Mouse (Mus musculus): ENCODE measurements around the gene Osbpl3. TPM values are rescaled to one million over a fixed set of nuclear protein-coding genes. Genes with fewer than 3 reads are reported as not detected.

Osbpl3 gene
- total RNA-seq (2014; fragmentation: Nextera tagmentation) (not detected in 2 replicates), total RNA-seq (2017) (0.06 and 0.16 TPM in 2 replicates), polyA plus RNA-seq (2012) (0.02 TPM in 1 of 2 replicates, not detected in the other)

DNA sequence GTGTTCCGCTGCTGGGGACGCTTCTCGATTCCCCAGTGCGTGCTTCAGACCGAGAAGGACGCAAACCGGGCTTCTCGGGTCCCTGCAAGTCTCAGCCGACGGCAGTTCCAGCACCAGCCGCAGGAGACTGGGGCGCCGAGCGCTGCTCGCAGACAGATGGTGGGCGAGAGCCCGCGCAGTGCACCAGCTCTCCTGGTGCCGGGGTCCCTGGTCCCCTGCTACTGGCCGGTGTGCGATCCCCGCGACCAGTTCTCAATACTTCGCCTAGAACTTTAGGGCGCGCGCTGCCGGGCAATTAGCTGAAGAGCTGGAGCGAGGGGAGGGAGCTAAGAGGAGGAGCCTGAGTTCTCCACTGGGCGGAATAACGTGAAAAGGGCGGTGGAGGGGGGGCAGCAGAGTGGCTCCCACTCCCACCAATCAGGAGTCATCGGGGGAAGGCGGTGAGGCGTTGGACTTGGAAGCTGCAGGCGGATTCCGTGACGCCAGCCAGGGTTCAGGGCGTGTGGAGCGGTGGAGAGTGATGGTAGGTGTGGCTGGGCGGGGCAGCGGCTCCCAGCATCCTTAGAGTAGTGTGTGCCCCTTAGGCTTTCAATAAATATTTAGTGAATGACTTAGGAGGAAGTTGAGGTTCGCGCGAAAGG lies at the start of gene Osbpl3:
TSS of gene Osbpl3 (minus strand) at position 373 of the 641 bp plus-strand sequence.
- Histone ChIP-seq H3K27me3 (ENCODE audit: insufficient read depth, low read length) (peaks cover 32% of the 10 kb centered on the region), H3K4me1 (ENCODE audit: insufficient read depth, low read depth, low read length) (no peaks in the 10 kb centered on the region), H3K9me3 (replicated peaks) (no peaks in the 10 kb centered on the region), H3K4me3 (ENCODE audit: low read depth, low read length) (no peak within 1 kb of the TSS), H3K36me3 (replicated peaks) (no peaks in the 10 kb centered on the region)
- ATAC-seq (ENCODE audit: extremely low read depth, insufficient number of reproducible peaks, low FRiP score, poor library complexity, severe bottlenecking) (no peak), DNase-seq (ENCODE audit: low spot score) (no peak)
- TF ChIP-seq CTCF (IDR thresholded peaks at IDR 0.05; ENCODE audit: low read depth, low read length) (no peak), POLR2AphosphoS5 (IDR thresholded peaks at IDR 0.05; ENCODE audit: insufficient replicate concordance, low read depth, low read length) (no peak), GATA1 (IDR thresholded peaks at IDR 0.05; ENCODE audit: borderline replicate concordance, low read length) (no peak), TAL1 (conservative IDR thresholded peaks at IDR 0.05; ENCODE audit: low read depth, low read length) (no peak), GATA2 (IDR thresholded peaks at IDR 0.05; ENCODE audit: borderline replicate concordance, low read depth, low read length) (no peak)

DNA sequence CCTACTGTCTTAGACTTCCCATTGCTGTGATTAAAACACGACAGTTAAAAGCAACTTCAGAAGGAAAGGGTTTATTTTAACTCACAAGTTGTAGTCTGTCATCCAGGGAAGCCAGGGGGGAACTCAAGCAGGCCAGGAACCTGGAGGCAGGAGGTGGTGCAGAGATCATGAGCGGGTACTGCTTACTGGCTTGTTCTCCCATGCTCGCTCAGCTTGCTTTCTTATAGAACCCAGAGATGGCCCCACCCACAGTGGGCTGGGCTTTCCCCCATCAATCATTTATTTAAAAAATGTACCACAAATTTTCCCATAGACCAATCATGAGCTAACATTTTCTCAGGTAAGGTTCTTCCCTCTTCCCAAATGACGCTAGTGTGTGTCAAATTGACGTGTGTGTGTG lies 49.5 kb upstream of the Osbpl3 start:
- TF ChIP-seq GATA2 (IDR thresholded peaks at IDR 0.05; ENCODE audit: borderline replicate concordance, low read depth, low read length) (no peak), POLR2AphosphoS5 (IDR thresholded peaks at IDR 0.05; ENCODE audit: insufficient replicate concordance, low read depth, low read length) (no peak), GATA1 (IDR thresholded peaks at IDR 0.05; ENCODE audit: borderline replicate concordance, low read length) (no peak), CTCF (IDR thresholded peaks at IDR 0.05; ENCODE audit: low read depth, low read length) (no peak), TAL1 (conservative IDR thresholded peaks at IDR 0.05; ENCODE audit: low read depth, low read length) (no peak)
- H3K36me3 ChIP-seq (replicated peaks), result peaks cover 19% of the 10 kb centered on the region
- H3K4me1 ChIP-seq (ENCODE audit: insufficient read depth, low read depth, low read length), result peaks cover 44% of the 10 kb centered on the region
- DNase-seq (ENCODE audit: low spot score) (no peak), ATAC-seq (ENCODE audit: extremely low read depth, insufficient number of reproducible peaks, low FRiP score, poor library complexity, severe bottlenecking) (no peak)
- 0 out of 2 replicates have a peak, but pooled peaks cover 3% of the 10 kb centered on the region for H3K9me3 ChIP-seq (replicated peaks)
- H3K27me3 ChIP-seq (ENCODE audit: insufficient read depth, low read length), result peaks cover 3% of the 10 kb centered on the region
- H3K4me3 ChIP-seq (ENCODE audit: low read depth, low read length), result peak overlapping the region; percentile 67

DNA sequence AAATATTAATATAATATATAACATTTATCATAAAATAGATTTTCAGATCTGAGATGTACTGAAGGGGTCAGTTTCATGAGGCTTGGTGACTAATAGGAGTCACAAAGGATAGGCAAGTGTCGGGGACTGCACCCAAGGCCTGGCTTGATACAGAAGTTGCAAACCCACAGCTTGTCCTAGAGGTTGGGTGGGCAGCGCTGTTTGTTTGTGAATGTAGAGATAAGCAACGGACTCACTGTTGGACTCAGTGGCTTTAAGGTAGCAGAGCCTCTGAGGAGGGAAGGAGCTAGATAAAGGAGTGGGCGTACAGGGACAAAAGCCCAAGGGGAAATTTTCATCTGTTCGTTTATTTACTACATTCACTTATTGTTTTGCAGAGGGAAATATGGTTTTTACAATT lies 48.7 kb upstream of the Osbpl3 start:
- Histone ChIP-seq H3K9me3 (replicated peaks) (0 out of 2 replicates have a peak, but pooled peaks cover 3% of the 10 kb centered on the region), H3K4me1 (ENCODE audit: insufficient read depth, low read depth, low read length) (peaks cover 47% of the 10 kb centered on the region), H3K27me3 (ENCODE audit: insufficient read depth, low read length) (no peaks in the 10 kb centered on the region; the same call in 1 of the 2 replicates), H3K36me3 (replicated peaks) (peaks cover 19% of the 10 kb centered on the region), H3K4me3 (ENCODE audit: low read depth, low read length) (peak overlapping the region; percentile 67)
- DNase-seq (ENCODE audit: low spot score) (peak; percentile 31), ATAC-seq (ENCODE audit: extremely low read depth, insufficient number of reproducible peaks, low FRiP score, poor library complexity, severe bottlenecking) (0 out of 2 replicates have a peak, but pooled peaks have one; percentile 15)
- TF ChIP-seq GATA2 (IDR thresholded peaks at IDR 0.05; ENCODE audit: borderline replicate concordance, low read depth, low read length) (no peak), GATA1 (IDR thresholded peaks at IDR 0.05; ENCODE audit: borderline replicate concordance, low read length) (no peak), CTCF (IDR thresholded peaks at IDR 0.05; ENCODE audit: low read depth, low read length) (no peak), POLR2AphosphoS5 (IDR thresholded peaks at IDR 0.05; ENCODE audit: insufficient replicate concordance, low read depth, low read length) (no peak), TAL1 (conservative IDR thresholded peaks at IDR 0.05; ENCODE audit: low read depth, low read length) (no peak)

DNA sequence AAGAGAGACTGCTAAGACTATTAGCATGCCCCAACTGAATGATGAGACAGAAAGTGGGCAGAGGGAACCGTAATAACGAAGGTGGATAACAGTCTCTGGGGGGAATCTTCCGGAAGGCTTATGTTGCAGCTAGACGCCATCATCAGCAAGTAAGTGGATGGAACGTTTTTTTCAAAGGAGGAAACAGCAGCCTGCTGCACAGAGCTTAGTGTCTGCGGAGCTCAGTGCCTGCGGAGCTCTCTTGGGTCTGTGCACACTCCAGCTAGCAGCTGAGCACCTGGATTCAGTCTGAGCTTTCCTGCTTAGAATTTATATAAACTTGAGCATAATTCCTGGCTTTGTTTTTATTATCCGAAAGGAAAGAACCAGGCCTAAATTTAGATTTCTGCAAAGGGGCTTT lies 47.8 kb upstream of the Osbpl3 start:
- H3K27me3 ChIP-seq (ENCODE audit: insufficient read depth, low read length), result no peaks in the 10 kb centered on the region; the same call in 1 of the 2 replicates
- H3K9me3 ChIP-seq (replicated peaks), result 0 out of 2 replicates have a peak, but pooled peaks cover 3% of the 10 kb centered on the region
- peak overlapping the region; percentile 67 for H3K4me3 ChIP-seq (ENCODE audit: low read depth, low read length)
- no peak for ATAC-seq (ENCODE audit: extremely low read depth, insufficient number of reproducible peaks, low FRiP score, poor library complexity, severe bottlenecking)
- no peak for DNase-seq (ENCODE audit: low spot score)
- H3K36me3 ChIP-seq (replicated peaks), result peaks cover 28% of the 10 kb centered on the region
- TF ChIP-seq POLR2AphosphoS5 (IDR thresholded peaks at IDR 0.05; ENCODE audit: insufficient replicate concordance, low read depth, low read length) (no peak), GATA1 (IDR thresholded peaks at IDR 0.05; ENCODE audit: borderline replicate concordance, low read length) (no peak), CTCF (IDR thresholded peaks at IDR 0.05; ENCODE audit: low read depth, low read length) (no peak), TAL1 (conservative IDR thresholded peaks at IDR 0.05; ENCODE audit: low read depth, low read length) (no peak), GATA2 (IDR thresholded peaks at IDR 0.05; ENCODE audit: borderline replicate concordance, low read depth, low read length) (no peak)
- peaks cover 47% of the 10 kb centered on the region for H3K4me1 ChIP-seq (ENCODE audit: insufficient read depth, low read depth, low read length)

DNA sequence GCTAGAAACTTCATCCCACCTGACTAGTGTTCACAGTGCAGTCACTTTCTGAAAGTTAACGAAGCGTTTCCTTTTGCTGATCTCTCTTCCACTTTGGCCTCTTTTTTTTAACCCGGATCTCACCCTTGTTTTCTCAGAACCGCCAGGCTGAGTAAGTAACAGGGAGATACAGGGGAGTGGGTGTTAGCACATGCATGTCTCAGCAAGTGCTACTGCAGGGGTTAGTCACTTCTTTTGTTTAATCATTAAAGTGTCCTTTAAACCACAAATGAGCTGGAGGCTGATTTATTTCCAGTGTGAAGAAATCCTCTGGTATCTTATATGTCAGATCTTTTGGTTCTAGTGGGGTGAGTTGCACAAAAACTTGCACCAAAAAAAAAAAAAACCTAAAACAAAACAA lies 47.0 kb upstream of the Osbpl3 start:
- peaks cover 32% of the 10 kb centered on the region for H3K36me3 ChIP-seq (replicated peaks)
- no peaks in the 10 kb centered on the region for H3K27me3 ChIP-seq (ENCODE audit: insufficient read depth, low read length)
- no peak for DNase-seq (ENCODE audit: low spot score)
- H3K9me3 ChIP-seq (replicated peaks), result 0 out of 2 replicates have a peak, but pooled peaks cover 3% of the 10 kb centered on the region
- H3K4me1 ChIP-seq (ENCODE audit: insufficient read depth, low read depth, low read length), result peaks cover 47% of the 10 kb centered on the region
- no peak for ATAC-seq (ENCODE audit: extremely low read depth, insufficient number of reproducible peaks, low FRiP score, poor library complexity, severe bottlenecking)
- TF ChIP-seq GATA1 (IDR thresholded peaks at IDR 0.05; ENCODE audit: borderline replicate concordance, low read length) (no peak), TAL1 (conservative IDR thresholded peaks at IDR 0.05; ENCODE audit: low read depth, low read length) (no peak), POLR2AphosphoS5 (IDR thresholded peaks at IDR 0.05; ENCODE audit: insufficient replicate concordance, low read depth, low read length) (no peak), GATA2 (IDR thresholded peaks at IDR 0.05; ENCODE audit: borderline replicate concordance, low read depth, low read length) (no peak), CTCF (IDR thresholded peaks at IDR 0.05; ENCODE audit: low read depth, low read length) (no peak)
- H3K4me3 ChIP-seq (ENCODE audit: low read depth, low read length), result no peak overlapping the region; the same call in 1 of the 2 replicates

DNA sequence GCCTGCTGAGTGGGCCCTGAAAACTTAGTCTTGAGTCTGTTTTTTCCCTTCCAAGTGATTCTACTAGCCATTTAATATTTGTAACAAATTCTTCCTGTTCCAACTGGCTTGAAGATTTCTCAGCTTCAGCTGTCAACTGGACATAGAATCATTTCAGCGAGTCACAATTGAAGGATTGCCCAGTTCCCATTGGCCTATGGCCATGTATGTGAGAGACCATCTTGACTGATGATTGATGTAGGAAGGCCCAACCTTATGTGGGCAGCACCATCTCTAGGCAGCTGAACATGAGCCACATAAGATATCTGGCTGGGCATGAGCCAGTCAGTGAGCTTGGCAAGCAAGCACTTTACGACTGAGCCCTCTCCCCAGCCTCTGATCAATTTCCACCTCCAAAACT lies 42.3 kb upstream of the Osbpl3 start:
- peaks cover 35% of the 10 kb centered on the region for H3K36me3 ChIP-seq (replicated peaks)
- DNase-seq (ENCODE audit: low spot score) (no peak), ATAC-seq (ENCODE audit: extremely low read depth, insufficient number of reproducible peaks, low FRiP score, poor library complexity, severe bottlenecking) (no peak)
- peaks cover 27% of the 10 kb centered on the region for H3K4me1 ChIP-seq (ENCODE audit: insufficient read depth, low read depth, low read length)
- no peak for TF ChIP-seq TAL1 (conservative IDR thresholded peaks at IDR 0.05; ENCODE audit: low read depth, low read length)
- TF ChIP-seq GATA2 (IDR thresholded peaks at IDR 0.05; ENCODE audit: borderline replicate concordance, low read depth, low read length), result no peak
- no peak for TF ChIP-seq POLR2AphosphoS5 (IDR thresholded peaks at IDR 0.05; ENCODE audit: insufficient replicate concordance, low read depth, low read length)
- no peak for TF ChIP-seq GATA1 (IDR thresholded peaks at IDR 0.05; ENCODE audit: borderline replicate concordance, low read length)
- no peak for TF ChIP-seq CTCF (IDR thresholded peaks at IDR 0.05; ENCODE audit: low read depth, low read length)
- no peak overlapping the region for H3K4me3 ChIP-seq (ENCODE audit: low read depth, low read length)
- H3K27me3 ChIP-seq (ENCODE audit: insufficient read depth, low read length), result no peaks in the 10 kb centered on the region
- 0 out of 2 replicates have a peak, but pooled peaks cover 3% of the 10 kb centered on the region for H3K9me3 ChIP-seq (replicated peaks)
